Mouse (Mus musculus): ENCODE results near the gene Dqx1. TPM values are rescaled to one million over a fixed set of nuclear protein-coding genes. Genes with fewer than 3 reads are reported as not detected.

Dqx1 gene
- polyA plus RNA-seq, 1 experiment from 2014 or later: 0.33 TPM

MicroRNA genes within 50 kb of the gene (microRNA counts, 519-probe panel; counts per million panel counts)
- not detected for microRNA mmu-miR-3470a+mmu-miR-3470b

Small RNAs within 50 kb of the gene (microRNA-seq; reads per million reads assigned to microRNA genes)
- not detected for gene Mir3470a
- gene Mir7040: not detected

Other genes with a start within 250 kb of the Dqx1 start
- 4.0 and 5.7 TPM in 2 replicates for gene Sema4f, start 118.1 kb upstream of the Dqx1 start, polyA plus RNA-seq (2014; fragmentation: Nextera tagmentation; extraction: Ambion mirVana)
- 0.13 TPM in 1 of 2 replicates, not detected in the other for gene M1ap, start 110.9 kb upstream of the Dqx1 start, polyA plus RNA-seq (2014; fragmentation: Nextera tagmentation; extraction: Ambion mirVana)
- gene Dok1, start 24.4 kb upstream of the Dqx1 start, polyA plus RNA-seq (2014; fragmentation: Nextera tagmentation; extraction: Ambion mirVana): 2.6 and 3.4 TPM in 2 replicates
- gene Loxl3, start 23.7 kb upstream of the Dqx1 start, polyA plus RNA-seq (2014; fragmentation: Nextera tagmentation; extraction: Ambion mirVana): 3.8 and 4.9 TPM in 2 replicates
- 101 and 107 TPM in 2 replicates for gene Aup1, start 3.3 kb upstream of the Dqx1 start, polyA plus RNA-seq (2014; fragmentation: Nextera tagmentation; extraction: Ambion mirVana)
- 32.6 and 32.9 TPM in 2 replicates for gene Htra2, start 2.6 kb upstream of the Dqx1 start, polyA plus RNA-seq (2014; fragmentation: Nextera tagmentation; extraction: Ambion mirVana)
- gene Tlx2, start 12.4 kb downstream of the Dqx1 start, polyA plus RNA-seq (2014; fragmentation: Nextera tagmentation; extraction: Ambion mirVana): not detected in 2 replicates
- 51.3 and 56.1 TPM in 2 replicates for gene Pcgf1, start 20.0 kb downstream of the Dqx1 start, polyA plus RNA-seq (2014; fragmentation: Nextera tagmentation; extraction: Ambion mirVana)
- gene Lbx2, start 28.5 kb downstream of the Dqx1 start, polyA plus RNA-seq (2014; fragmentation: Nextera tagmentation; extraction: Ambion mirVana): not detected in 2 replicates
- 1.9 TPM in 2 replicates for gene Ccdc142, start 43.8 kb downstream of the Dqx1 start, polyA plus RNA-seq (2014; fragmentation: Nextera tagmentation; extraction: Ambion mirVana)
- 1.9 and 2.7 TPM in 2 replicates for gene Gm42688, start 43.8 kb downstream of the Dqx1 start, polyA plus RNA-seq (2014; fragmentation: Nextera tagmentation; extraction: Ambion mirVana)
- gene Mrpl53, start 51.2 kb downstream of the Dqx1 start, polyA plus RNA-seq (2014; fragmentation: Nextera tagmentation; extraction: Ambion mirVana): 128 and 154 TPM in 2 replicates
- 8.8 and 15.0 TPM in 2 replicates for gene Mogs, start 57.7 kb downstream of the Dqx1 start, polyA plus RNA-seq (2014; fragmentation: Nextera tagmentation; extraction: Ambion mirVana)
- gene Wbp1, start 63.7 kb downstream of the Dqx1 start, polyA plus RNA-seq (2014; fragmentation: Nextera tagmentation; extraction: Ambion mirVana): 197 and 214 TPM in 2 replicates
- gene Ino80b, start 67.6 kb downstream of the Dqx1 start, polyA plus RNA-seq (2014; fragmentation: Nextera tagmentation; extraction: Ambion mirVana): 15.6 and 17.5 TPM in 2 replicates
- 4.7 and 4.8 TPM in 2 replicates for gene Rtkn, start 77.6 kb downstream of the Dqx1 start, polyA plus RNA-seq (2014; fragmentation: Nextera tagmentation; extraction: Ambion mirVana)
- 20.6 and 23.9 TPM in 2 replicates for gene Wdr54, start 98.6 kb downstream of the Dqx1 start, polyA plus RNA-seq (2014; fragmentation: Nextera tagmentation; extraction: Ambion mirVana)
- gene 1700003E16Rik, start 98.6 kb downstream of the Dqx1 start, polyA plus RNA-seq (2014; fragmentation: Nextera tagmentation; extraction: Ambion mirVana): 5.8 and 7.5 TPM in 2 replicates
- gene Dctn1, start 108.1 kb downstream of the Dqx1 start, polyA plus RNA-seq (2014; fragmentation: Nextera tagmentation; extraction: Ambion mirVana): 101 and 133 TPM in 2 replicates
- gene Slc4a5, start 162.0 kb downstream of the Dqx1 start, polyA plus RNA-seq (2014; fragmentation: Nextera tagmentation; extraction: Ambion mirVana): 0.63 and 0.78 TPM in 2 replicates

Data from forebrain, embryonic 14.5 days (tissue).